Comparison of ENCODE assay signal across 9 mouse cellular contexts in genomic region chr1:77943101-77943500, GRCm38 (mm10).
DNase-seq lines count a peak whose midpoint lies in the region; ATAC-seq and TF ChIP-seq lines count a peak whose summit lies in the region.
"Had no signal": no experiment of that assay in that cellular context is flagged by ENCODE, and none has a peak within 500 bp of the region (broad histone marks: within the 10 kb centered on the region; RNA-seq: fewer than 3 reads in every experiment).

No protein-coding gene starts in this region.

- H3K4me3 ChIP-seq in ES-E14 (ENCODE audit: insufficient read depth in 1 of 2, low read depth in 1 of 2, low read length in 2 of 2, poor library complexity in 1 of 2, severe bottlenecking in 1 of 2): no peak overlapping the region
- no peak overlapping the region for H3K4me3 ChIP-seq in embryonic facial prominence, embryonic 10.5 days
- H3K4me3 ChIP-seq: myocyte had no signal

- no peak overlapping the region for H3K9ac ChIP-seq in ES-E14 (ENCODE audit: insufficient read depth, low read depth, low read length, poor library complexity, severe bottlenecking)

- H3K4me1 ChIP-seq in ES-E14 (ENCODE audit: control insufficient read depth in 2 of 2, insufficient read depth in 2 of 2, low read length in 2 of 2, poor library complexity in 1 of 2): no peaks in the 10 kb centered on the region
- H3K4me1 ChIP-seq in embryonic facial prominence, embryonic 10.5 days: peaks cover 8% of the 10 kb centered on the region

- ATAC-seq in cerebellum, adult (ENCODE audit: insufficient number of reproducible peaks, low FRiP score, low TSS enrichment): no peak

- no peaks in the 10 kb centered on the region for H3K9me3 ChIP-seq in ES-E14 (ENCODE audit: control insufficient read depth, insufficient read depth, low read depth, low read length)
- no peaks in the 10 kb centered on the region for H3K9me3 ChIP-seq in embryonic facial prominence, embryonic 10.5 days

- no peak overlapping the region for H3K27ac ChIP-seq in ES-E14 (ENCODE audit: insufficient read depth, low read depth, low read length, poor library complexity, severe bottlenecking)
- no peak overlapping the region for H3K27ac ChIP-seq in embryonic facial prominence, embryonic 10.5 days (replicated peaks)

- H3K36me3 ChIP-seq in ES-E14 (ENCODE audit: control insufficient read depth, insufficient read depth, low read length, poor library complexity, severe bottlenecking): no peaks in the 10 kb centered on the region
- H3K36me3 ChIP-seq in embryonic facial prominence, embryonic 10.5 days (replicated peaks): no peaks in the 10 kb centered on the region
- no peaks in the 10 kb centered on the region for H3K36me3 ChIP-seq in splenic B cell, adult 2 months (ENCODE audit: control insufficient read depth, insufficient read depth, low read length, poor library complexity, severe bottlenecking)

- peaks cover 22% of the 10 kb centered on the region; the same call in 1 of the 2 replicates for H3K27me3 ChIP-seq in embryonic facial prominence, embryonic 10.5 days (replicated peaks; ENCODE audit: low read depth, poor library complexity, severe bottlenecking)
- H3K27me3 ChIP-seq in splenic B cell, adult 2 months (ENCODE audit: control insufficient read depth, insufficient read depth, low read length, poor library complexity, severe bottlenecking): no peaks in the 10 kb centered on the region

- in situ Hi-C loops in ES-E14 (cut with MboI; ENCODE audit: low sequenced_read_pairs in 2 of 2, unreplicated experiment in 2 of 2): no loop called here

- 4% methylated on average over 5 of the region's 5 CpGs for WGBS in embryonic facial prominence, embryonic 10.5 days

- intact Hi-C loops in left cerebral cortex, postnatal 10 days (cut with DNase I): loop anchor here (10.0 kb wide), 1 partner anchor 512 kb away; no protein-coding TSS in a partner anchor
- intact Hi-C loops in left cerebral cortex, postnatal 36 days (cut with DNase I): loop anchor here (2.0 to 10.0 kb wide), 2 partner anchors 30 to 472 kb away; no protein-coding TSS in a partner anchor

- peak; percentile 9 to 25 for DNase-seq in cerebellum, adult 18-20 months
- peak; percentile 19 to 51 for DNase-seq in left cerebral cortex, postnatal 10 days (ENCODE audit: extremely low spot score in 1 of 2, low spot score in 2 of 2)
- DNase-seq in left cerebral cortex, postnatal 36 days (ENCODE audit: low spot score in 2 of 2): no peak
- DNase-seq in ES-E14 (ENCODE audit: low read depth, low spot score): no peak
- peak; percentile 30 for DNase-seq in embryonic facial prominence, embryonic 10.5 days (ENCODE audit: low spot score)
- DNase-seq in splenic B cell, adult 2 months (ENCODE audit: low read depth, low spot score): peak; percentile 47
- no peak for DNase-seq in ovary, postnatal 36 days (ENCODE audit: low spot score)

TF ChIP-seq in ES-E14, 5 proteins besides CTCF, POLR2A, EP300 and RAD21:
- TF ChIP-seq ZNF384 (IDR thresholded peaks at IDR 0.05; ENCODE audit: low read depth, low read length) (no peak), HCFC1 (IDR thresholded peaks at IDR 0.05; ENCODE audit: borderline replicate concordance, insufficient read depth, low read length) (no peak), CHD2 (IDR thresholded peaks at IDR 0.05; ENCODE audit: low read depth, low read length) (no peak), ZC3H11A (IDR thresholded peaks at IDR 0.05; ENCODE audit: borderline replicate concordance, low read depth, low read length) (no peak), MAFK (IDR thresholded peaks at IDR 0.05; ENCODE audit: insufficient read depth, low read depth, low read length) (peak; percentile 83)

Comparison
In these comparisons a context has a peak if more than half of its experiments do, and no peak if none do; other contexts are left out.
1. DNase-seq: peak in cerebellum, adult 18-20 months (2 of 2), left cerebral cortex, postnatal 10 days (2 of 2), embryonic facial prominence, embryonic 10.5 days (single experiment) and splenic B cell, adult 2 months (single experiment); none in left cerebral cortex, postnatal 36 days (0 of 2), ES-E14 (single experiment) and ovary, postnatal 36 days (single experiment).